Mouse (Mus musculus) kidney, adult 8-10 months (tissue): Measurements from ENCODE around the gene Kctd10.

ENCODE experiments used
- DNase-seq, 2 experiments: peaks; one replicate each; pipeline ENCODE4 v3.0.0; 2022

Gene Kctd10

DNA sequence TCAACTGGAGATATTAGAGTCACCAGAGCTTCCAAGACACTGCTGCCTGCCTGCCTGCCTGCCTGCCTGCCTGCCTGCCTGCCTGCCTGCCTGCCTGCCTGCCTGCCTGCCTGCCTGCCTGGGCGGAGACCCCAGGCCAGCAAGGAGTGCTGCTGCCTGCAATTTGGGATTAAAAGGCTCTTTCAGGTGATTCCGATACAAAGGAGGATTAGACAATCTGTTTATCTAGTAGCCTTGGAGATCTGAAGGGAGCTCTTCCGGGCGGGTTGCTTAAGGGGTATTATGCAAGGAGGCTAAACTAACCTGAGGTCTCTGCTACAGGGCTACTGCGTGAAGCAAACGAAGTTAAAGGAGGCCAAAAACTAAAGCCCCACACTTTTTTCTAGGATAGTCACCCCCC, 1.4 kb downstream of the Kctd10 start:
- no peak for DNase-seq

DNA sequence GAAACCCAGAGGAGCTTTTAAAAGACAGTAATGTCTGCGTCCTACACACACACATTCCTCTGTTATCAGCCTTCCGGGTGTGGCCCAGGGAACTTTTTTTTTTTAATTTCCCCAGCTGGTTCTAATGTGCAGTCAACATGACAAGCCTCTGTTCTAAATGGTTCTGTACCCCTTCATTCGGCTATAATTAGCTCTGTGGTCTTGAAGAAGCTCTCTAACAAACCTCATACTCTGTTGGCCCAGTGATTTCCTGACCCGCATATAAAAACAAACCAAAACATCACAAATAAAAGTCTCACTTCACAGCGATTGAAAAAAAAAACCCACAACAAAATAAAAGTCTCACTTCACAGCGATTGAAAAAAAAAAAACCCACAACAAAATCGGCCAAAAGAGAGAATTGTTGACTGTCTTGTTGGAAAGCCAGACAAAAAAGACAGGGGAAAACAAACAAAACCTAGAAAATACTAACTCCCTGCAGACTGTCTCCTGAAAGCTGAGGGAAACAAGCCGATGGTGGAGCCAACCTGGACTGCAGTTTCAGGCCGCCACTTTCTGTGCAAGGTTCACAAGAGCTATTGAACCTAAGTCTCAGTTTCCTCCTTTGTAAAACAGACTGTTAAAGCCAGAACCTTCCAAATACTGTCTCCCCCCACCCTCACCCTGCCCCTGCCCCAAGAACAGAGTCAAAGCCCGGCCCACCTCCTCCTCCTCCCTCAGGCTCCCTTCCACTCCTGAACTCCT, 2.0 kb downstream of the Kctd10 start:
- peak in 1 of 2 experiments; percentile 24 for DNase-seq

DNA sequence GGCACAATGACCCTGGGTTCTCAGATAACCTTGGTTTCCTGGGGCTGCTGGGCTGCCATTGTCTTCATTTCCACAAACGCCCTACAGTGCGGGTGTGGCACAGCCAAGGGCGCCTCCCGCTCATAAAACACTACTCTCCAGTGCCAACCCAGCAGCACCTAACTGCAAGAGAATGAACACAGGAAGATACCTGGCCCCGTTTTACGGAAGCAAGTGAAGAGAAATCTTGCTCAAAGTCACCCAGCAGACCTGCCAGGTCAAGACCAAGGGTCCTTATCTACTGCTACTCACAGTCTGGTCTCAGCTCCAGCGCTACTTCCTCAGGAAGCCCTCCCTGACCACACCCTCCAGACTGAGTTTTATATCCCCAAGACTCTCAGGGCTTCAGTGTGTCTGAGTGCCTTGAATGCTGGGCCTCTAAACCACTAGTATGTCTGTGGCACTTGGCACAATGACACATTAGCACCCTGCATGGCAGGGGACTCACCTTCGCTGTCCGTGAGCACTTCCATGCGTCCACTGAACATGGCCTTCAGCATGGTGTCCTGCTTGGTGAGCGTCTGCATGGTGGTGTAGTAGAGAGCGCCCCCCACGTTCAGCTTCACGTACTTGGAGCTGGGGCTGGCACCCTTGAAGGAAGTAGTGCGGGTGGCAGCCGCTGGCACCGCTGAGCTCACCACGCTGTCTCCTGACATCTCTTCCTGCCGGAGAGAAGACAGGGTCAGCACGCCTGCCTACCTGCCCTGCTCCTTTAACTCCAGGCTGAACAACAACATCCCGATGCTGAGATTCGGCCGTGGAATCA, 5.7 kb downstream of the Kctd10 start:
- peak in 1 of 2 experiments; percentile 50 for DNase-seq

DNA sequence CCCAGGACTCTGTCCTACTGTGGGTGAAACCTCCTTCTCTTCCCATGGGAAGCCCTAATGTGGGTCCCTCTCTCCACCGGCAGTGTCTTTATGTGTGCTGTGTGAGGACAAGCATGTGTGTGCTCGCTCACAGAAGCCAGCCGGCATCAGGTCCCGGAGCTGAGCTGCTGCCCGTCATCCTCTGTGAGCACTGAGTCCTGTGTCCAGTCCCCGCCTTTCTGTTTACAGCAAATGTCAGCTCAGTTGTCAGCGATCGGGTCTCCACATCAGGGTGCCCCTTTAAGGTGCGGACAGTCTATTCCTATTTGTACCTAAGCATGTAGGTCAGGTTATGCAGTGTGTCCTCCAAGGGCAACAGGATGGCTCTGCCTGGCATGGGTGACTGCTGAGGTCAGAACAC, 6.7 kb downstream of the Kctd10 start:
- DNase-seq = no peak

DNA sequence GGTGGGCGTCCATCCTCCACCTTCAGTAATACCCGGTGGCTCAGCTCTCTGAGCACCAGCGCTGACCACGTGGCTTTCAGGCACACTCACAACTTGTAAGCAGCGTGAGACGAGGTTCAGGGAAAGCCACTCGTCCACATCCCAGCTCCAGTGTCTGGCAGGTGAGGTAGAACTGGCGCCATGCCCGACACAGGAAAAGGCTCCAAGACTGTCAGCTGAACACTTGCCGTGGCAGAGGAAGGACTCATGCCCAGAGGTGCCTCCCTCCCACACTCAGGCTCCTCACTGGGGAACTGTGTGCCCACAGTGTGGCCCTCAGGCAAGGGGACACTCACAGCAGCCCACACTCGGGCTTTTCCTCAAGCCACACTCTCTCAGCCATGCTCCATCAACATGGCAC, 7.1 kb downstream of the Kctd10 start:
- peak; percentile 39 to 52 for DNase-seq

DNA sequence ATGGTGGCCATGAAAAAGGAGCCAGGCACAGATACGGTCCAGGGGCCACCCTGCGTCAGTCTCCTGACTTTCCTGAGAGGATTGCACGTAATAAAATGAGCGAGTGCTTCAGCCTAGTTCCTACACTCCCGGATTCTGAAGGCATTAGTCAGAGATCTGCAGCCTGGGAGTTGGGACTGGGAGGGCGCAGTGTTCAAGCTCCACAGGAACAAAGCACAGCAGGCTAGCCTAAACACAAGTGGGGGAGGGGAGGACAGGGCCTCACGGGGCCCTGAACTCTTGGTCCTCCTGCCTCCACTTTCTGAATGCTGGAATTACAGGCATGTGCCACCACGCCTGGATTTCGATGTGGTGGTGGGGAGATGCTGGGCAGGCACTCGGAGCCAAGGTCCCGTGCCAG, 7.7 kb downstream of the Kctd10 start:
- no peak for DNase-seq

DNA sequence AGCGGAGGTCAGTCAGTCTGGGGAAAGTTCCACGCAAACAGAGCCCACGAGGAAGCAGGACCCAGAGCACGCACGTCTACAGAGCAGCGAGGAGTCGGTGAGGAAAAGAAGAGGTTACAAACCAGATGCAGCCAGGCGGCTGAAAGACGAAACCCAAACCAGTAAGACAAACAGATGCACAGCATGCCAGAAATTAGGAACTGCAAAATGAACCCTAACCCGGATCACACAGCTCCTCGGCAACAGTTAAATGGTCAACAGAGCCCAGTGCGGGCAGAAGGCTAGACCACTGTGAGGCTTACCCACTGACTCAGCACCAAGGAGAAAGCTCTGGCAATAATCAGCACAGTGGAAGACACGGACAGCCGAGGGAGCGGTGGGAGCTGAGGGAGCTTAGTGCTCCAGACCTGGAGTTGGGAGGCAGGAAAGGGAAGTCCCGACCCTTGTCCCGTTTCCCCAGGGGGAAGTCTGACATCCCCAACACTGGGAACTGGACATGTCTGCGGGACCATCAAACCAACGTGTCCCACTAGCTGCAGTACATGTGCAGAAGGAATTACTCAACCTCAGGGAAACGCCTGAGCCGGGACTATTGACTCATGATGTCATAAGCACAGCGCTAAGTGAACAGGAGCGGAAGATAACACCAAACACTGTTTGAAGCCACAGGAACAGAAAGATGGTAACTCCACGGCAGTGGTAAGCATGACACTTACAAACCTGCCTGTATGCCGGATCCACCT, 8.4 kb downstream of the Kctd10 start:
- no peak for DNase-seq

DNA sequence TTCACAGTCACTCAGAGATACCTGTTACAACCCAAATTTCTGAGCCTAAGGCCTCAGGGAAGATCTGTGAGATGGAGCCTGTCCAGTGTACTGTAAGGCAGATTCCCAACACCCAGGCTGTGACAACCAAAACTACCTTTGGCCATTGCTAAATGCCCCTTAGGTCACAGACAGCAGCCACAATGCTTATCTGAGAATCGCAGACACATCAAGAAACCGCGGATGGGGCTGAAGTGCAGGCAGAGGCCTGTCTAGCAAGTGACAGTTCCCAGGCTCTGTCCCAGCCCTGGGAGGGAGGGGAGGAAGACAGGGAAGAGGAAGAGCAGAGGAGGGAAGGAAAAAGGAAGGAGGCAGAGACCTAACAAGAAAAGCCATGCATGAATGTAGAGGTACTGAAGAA, 9.0 kb downstream of the Kctd10 start:
- no peak for DNase-seq

DNA sequence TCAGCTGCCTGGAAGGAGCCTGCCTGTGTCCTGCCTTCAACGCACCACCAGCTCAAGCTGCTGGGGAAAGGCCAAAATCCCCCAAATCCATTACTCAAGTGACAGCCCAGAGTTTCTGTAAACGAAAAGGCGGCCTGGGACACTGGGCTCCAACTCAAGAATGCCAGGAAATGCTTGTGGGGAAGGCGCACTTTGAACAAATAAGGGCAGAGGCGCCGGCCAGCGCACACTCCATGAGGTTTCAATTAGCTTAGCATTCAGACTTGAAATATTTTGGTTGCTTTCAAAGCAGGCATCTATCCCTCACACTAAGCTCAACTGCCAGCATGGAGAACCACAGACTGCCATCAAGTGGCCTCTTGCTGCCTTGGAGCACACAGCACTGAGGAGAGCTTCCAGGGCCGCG, 9.9 kb downstream of the Kctd10 start:
- DNase-seq = peak; percentile 73 to 78

DNA sequence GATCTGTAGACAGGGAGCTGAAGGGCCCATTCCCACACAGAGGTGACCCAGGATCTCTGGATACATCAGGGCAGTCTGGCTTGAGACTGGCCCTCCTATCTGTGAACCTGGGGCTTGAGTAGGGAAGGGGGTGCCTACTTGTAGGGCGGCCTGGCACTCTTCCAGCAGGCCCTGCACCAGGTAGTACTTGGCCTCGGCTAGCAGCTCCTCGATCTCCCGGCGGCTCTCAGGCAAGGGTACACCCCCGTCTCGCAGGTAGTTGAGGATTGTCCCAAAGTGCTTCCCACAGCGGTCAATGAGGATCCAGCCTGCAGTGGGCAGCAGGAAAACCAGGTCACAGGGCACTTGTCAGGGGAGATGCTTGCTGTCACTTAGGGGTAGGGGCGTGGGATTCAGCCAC, 10.4 kb downstream of the Kctd10 start:
- DNase-seq = no peak

DNA sequence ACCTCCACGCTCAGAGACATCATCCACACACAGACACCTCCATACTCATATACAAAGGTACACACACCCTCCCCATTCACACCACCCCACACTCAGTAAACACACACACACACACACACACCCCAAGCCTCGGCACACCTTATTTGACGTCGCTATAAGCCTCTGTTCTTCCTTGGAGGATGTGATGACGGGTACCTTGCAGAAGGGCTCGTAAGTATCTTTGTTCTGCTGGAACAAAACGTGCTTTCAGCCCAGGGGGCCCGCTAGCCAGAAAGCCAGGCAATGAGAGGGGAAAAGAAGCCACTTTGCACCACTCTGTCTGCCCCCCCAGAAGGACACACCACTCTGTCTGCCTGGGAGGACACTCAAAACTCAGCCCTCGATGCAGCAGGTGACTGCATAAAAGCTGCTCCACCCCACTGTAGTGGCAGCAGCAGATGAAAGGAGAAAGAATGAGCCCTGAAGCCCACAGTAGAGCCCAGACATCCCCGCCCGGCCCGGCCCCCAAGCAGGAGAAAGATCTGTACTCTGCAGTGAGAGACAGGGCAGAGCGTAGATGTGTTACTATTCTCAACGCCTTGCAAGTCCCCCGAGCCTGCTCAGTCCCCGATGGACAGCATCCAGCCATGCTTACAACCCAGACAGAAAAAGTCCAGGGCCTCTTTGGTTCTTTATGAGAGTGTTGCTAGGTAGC, 11.4 kb downstream of the Kctd10 start:
- no peak for DNase-seq

DNA sequence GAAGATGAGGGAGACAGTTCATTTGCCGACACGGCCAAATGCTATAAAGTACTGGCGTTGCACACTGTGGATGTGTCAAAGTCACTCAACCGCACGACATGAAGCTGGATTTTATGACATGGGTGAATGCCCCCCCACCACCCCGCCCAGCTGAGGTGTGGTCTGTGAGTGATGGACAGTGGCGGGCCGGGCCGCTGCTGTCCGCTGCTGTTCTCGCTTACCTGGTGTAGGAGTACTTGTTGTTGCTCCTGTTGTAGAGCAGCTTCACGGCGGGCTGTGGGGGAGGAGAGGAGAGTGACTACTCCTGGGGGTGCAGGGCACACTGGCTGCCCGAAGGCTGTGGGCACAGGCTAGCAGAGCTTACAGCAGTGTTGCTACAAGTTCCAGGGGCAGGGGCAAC, 12.2 kb downstream of the Kctd10 start:
- DNase-seq = no peak

DNA sequence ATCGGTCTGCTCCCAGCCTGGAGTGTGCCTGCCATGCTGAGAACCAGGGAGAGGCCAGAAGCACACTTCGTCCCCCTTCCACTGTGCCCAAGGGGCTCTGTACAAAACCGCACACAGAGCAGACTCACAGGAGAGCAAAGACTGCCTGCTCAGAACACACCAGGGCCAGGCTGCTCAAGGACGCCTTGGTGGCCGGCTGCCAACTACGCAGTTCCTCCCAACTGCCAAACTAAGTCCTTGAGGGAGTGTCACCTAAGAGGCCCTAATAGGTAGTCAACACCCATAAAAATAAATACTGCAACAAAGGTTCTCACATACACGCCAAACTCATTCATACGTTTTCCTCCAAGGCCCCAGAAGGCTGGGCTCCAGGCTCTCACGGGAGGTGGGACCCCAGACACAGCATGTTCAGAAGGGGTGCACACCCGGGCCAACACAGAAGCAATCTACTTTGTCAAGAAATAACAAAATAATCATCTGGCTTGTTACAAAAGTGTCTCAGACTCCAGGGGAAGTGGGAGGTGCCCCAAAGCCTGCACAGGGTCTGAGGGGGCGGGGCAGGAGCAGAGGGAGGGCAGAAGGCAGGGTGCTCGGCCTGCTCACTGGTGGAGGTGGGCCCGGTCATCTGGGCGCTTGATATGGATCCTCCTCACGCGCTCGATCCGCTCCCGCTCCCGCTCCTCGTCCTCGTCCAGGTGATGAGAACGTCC, 15.1 kb downstream of the Kctd10 start:
- no peak for DNase-seq

DNA sequence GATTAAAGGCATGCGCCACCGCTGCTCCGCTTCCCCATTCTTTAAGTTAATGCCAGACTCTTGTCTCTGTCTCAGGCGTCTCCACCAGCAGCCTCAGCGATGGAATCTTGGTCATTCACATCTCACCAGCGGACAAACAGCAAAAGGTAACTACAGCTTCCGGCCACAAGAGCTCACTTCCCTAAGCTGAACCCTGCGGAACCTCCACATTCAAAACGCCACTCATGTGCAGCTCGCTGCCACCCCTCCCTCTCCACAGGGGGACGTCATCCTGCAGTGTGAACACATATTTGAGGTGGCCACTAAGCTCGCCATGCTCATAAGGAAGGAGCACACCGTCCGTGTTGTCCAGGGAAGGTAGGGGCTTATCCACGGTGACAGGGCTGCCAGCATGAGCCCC, 19.3 kb downstream of the Kctd10 start:
- no peak for DNase-seq

DNA sequence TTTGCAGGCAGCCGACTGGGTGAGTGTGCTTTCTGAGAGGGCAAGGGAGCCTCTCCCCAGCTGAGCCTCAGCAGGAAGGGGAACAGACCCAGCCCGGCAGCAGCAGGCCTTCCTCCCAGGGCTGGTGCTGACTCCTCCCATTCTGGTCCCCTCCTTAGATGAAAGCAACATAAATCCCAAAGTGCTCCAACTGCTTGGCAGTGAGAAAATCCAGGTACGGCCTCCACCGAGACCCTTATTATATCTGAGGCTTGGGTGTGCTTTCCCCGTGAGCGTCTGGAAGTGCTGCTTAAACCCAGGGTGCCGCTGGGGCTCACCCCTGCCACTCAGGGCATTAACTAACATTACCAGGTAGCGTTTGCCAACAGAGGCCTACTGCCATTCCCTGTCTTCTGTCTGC, 20.7 kb downstream of the Kctd10 start:
- no peak for DNase-seq

DNA sequence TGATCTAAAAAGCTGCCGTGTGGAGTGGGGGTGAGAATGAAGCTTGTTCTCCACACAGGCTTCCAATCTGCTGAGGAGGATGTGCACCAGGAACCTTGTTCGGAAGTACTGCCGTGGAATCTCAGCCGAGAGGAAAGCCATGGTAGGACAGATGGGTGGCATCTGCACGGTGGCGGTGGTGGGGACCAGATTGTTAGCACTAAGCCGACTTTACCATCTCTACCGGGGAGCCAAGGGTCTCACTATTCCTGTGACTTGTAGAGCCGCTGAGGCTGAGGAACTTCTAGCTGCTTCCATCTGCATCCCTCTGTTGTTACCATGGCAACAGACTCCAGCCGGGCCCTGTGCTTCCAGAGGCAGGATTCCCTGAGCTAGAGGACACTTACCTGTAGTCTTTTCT, 21.5 kb downstream of the Kctd10 start:
- DNase-seq = no peak

DNA sequence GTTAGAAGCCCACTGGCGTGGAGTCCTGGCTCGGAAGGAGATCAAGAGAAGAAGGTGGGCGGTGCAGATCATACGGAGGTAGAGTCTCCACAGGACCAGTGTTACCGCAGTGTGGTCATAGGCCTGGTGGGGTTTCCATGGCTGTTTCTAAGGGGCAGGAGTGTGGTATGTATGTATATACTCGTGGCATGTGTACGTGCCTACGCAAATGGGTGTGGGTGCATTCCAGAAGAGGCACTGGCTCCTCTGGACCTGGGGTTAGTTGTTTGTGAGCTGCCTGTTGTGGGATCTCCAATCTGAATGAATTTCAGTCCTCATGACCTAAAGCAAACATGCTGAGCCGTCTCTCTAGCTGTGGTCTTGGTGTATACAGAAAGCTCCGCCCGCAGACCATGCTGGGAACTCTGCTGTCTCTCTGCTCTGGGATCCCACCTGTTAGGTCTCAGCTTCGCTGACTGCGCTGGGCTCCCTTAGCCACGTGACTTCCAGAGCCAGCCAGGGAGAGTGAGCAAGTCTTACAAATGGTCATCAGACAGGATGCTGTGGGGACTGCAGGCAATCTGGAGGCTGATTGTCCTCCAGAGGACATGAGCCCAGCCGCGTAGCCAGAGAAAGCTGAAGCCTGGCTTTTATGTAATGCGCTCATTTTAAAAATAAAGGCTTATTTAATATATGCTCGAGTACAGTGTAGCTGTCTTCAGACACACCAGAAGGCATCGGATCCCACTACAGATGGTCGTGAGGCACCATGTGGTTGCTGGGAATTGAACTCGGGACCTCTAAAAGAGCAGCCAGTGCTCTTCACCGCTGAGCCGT, 23.2 kb downstream of the Kctd10 start:
- DNase-seq = no peak

DNA sequence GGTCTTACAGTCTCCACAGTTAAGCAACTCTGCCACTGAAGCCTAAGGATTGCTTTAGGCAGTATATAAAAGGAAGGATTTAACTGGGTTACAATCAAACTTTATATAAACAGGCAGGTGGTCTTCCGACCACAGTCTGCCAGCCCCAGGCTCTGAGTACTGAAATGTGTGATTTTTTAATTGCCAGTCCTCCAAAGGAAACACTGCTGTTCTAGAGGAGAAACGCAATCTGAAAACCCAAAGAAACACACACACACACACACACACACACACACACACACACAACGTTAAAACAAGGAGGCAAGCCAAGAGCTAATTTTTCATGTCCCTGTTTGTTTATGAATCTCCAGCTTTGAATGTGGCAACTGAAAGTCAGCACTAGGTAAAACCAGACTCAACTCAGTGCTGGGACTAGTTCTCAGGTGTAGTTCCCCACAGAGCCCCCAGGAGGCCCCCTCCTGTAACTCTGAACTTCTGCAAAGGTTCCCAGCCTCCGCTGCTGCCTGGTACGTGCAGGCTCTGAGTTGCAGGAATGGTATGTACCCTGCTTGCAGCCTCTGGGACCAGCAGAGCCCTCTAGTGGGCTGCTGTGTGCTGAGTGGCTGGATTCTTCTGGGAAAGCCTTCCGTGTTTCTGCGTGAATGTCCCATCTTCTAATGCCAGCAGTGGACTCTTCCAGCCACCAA, 23.9 kb downstream of the Kctd10 start:
- peak; percentile 79 to 83 for DNase-seq

DNA sequence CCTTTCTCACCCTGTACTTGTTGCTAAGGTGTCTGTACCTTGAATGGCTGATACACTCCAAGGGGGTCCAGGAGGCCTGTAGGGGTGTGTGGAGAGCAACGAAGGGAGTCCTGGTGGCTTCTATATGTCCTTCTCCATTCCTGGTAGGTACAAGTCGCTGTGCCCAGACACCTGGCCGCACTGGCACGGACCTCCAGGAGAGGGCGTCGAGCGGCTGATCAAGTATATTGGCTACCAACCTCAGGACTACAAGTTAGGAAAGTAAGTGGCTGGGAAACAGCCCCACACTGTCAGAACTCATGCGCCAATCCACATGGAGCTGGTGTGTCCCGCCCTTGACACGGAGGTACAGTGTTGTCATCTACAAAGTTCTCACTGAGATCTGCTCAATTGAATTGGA, 28.8 kb downstream of the Kctd10 start:
- DNase-seq = no peak

DNA sequence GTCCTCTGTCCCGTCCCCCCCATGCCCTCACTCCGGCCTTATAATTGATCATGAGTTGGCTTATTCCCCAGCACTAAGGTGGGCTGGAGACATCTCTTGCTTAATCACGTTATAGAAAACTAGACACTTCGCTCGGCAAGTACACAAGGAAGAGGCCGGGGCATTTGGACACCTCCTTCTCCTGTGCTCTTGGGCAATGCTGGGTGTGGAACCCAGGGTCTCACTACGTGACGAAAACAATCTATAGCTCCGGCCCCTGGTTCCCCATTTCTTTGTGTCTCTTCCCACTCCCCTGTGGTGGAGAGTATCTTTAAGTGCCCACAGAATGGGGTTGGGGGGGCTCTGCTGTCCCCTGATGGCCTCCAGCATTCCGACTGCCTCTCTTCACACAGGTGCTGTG, 33.3 kb downstream of the Kctd10 start:
- DNase-seq = no peak

DNA sequence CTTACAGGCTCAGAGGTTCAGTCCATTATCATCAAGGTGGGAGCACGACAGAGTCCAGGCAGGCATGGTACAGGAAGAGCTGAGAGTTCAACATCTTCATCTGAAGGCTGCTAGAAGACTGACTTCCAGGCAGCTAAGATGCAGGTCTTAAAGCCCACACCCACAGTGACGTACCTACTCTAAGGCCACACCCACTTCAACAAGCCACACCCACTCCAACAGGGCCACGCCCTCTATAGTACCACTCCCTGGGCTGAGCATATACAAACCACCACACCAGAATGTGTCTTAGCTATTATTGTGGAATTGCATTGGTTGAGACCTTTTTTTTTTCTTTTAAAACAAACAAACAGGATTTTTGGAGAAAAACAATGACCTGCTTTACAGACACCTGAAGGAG, 34.8 kb downstream of the Kctd10 start:
- no peak for DNase-seq
